Mouse (Mus musculus) cerebellum, adult 2 months (tissue): ENCODE measurements at regions not wholly inside any gene's neighbourhood (a gene's known extent, or its start where the extent isn't known, plus 50 kb on each side); places are given as distances from the start of the nearest gene placed in this dataset.

Experiments used
- DNase-seq, 2 experiments: peaks; one replicate each; pipeline ENCODE4 v3.0.0; 2021
- H3K27ac ChIP-seq: fragments of 200-500 bp; 2 replicates; pipeline ENCODE4 v1.5.1; 2012; ENCODE audit warnings: low read length, control low read depth, inconsistent platforms; ENCODE audit not compliant: insufficient read depth
- H3K27me3 ChIP-seq: fragments of 200-500 bp; 2 replicates; pipeline ENCODE4 v1.6.1; 2012; ENCODE audit warnings: inconsistent platforms, mild to moderate bottlenecking, low read length, moderate library complexity; ENCODE audit not compliant: control insufficient read depth, insufficient read depth
- H3K4me1 ChIP-seq: fragments of 200-500 bp; 2 replicates; pipeline ENCODE4 v1.6.1; 2011; ENCODE audit warnings: low read length; ENCODE audit not compliant: control insufficient read depth, insufficient read depth
- H3K4me3 ChIP-seq: fragments of 200-500 bp; replicated peaks from 2 replicates; pipeline ENCODE3; 2011; ENCODE audit warnings: mild to moderate bottlenecking, low read depth, low read length, control low read depth; ENCODE audit not compliant: insufficient read depth
- CTCF ChIP-seq: fragments of 200-500 bp; IDR thresholded peaks from 2 replicates; pipeline ENCODE4 v1.5.1; 2011; ENCODE audit warnings: low read depth, mild to moderate bottlenecking, control low read depth, low read length, moderate library complexity, borderline replicate concordance; ENCODE audit not compliant: insufficient read depth
- POLR2A ChIP-seq: fragments of 200-500 bp; IDR thresholded peaks from 2 replicates; pipeline ENCODE4 v1.6.1; 2011; ENCODE audit warnings: low read length, control low read depth, borderline replicate concordance; ENCODE audit not compliant: insufficient read depth
- WGBS: fragments of 180-500 bp; shearing (Covaris S2); methylation state at CpG from one replicate; pipeline ENCODE4 v1.1.7; 2018; 5-methylcytosine and 5-hydroxymethylcytosine counted together

DNA sequence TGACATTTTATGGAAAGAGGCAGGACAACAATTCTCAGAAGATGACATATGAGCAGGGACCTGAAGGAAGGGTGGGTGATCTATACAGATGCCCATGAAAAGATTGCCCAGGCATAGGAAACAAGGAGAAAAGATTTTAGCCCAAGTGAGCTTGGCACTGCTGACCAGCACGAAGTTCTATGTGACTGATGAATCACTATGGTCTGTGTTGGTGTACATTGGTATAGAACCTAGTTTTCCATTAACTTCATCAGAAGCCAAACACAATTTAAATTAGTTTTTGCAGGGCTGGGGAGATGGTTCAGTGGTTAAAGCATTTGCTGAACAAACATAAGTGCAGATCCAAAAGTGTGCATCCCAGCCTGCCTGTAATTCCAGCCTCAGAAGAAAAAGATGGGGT lies 847.2 kb downstream of the Diaph3 start:
- WGBS: 83% methylated on average over 1 of the region's 1 CpGs
- Histone ChIP-seq H3K27me3 (no peaks in the 10 kb centered on the region), H3K4me3 (no peak overlapping the region), H3K27ac (no peak overlapping the region), H3K4me1 (no peaks in the 10 kb centered on the region)
- no peak for DNase-seq
- TF ChIP-seq CTCF (no peak), POLR2A (no peak)

- WGBS: 40% methylated on average over 3 of the region's 3 CpGs
- no peak for DNase-seq
- TF ChIP-seq CTCF (no peak), POLR2A (no peak)
- Histone ChIP-seq H3K27me3 (no peaks in the 10 kb centered on the region), H3K27ac (no peak overlapping the region), H3K4me3 (no peak overlapping the region), H3K4me1 (no peaks in the 10 kb centered on the region)
These were observed 847.7 kb downstream of the Diaph3 start for GRCm38 (mm10) chr14:86293371-86293770.

DNA sequence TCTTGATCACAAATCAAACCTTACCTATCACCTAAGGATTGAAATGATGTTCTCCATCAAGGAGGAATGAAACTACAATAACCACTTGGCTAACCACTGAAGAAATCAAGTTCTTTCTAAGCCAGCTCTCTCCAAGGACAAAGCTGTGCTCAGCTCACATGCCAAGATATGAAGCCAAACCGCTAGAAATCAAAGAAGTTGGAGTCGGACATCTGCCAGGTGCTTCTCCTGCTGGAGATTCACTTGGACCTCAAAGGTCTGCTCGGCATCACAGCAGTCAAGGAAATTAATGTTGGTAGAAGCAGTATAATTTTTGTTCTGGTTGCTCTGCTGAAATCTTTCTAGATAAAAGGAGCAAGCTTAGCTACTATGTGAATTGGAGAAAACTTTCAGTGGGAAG lies 850.5 kb downstream of the Diaph3 start:
- Histone ChIP-seq H3K27ac (no peak overlapping the region), H3K4me1 (no peaks in the 10 kb centered on the region), H3K27me3 (no peaks in the 10 kb centered on the region), H3K4me3 (no peak overlapping the region)
- WGBS: 14% methylated on average over 3 of the region's 3 CpGs
- no peak for DNase-seq
- TF ChIP-seq POLR2A (no peak), CTCF (no peak)

- Histone ChIP-seq H3K27me3 (no peaks in the 10 kb centered on the region), H3K4me1 (no peaks in the 10 kb centered on the region), H3K27ac (no peak overlapping the region), H3K4me3 (no peak overlapping the region)
- 52% methylated on average over 8 of the region's 8 CpGs for WGBS
- DNase-seq: no peak
- TF ChIP-seq CTCF (no peak), POLR2A (no peak)
These were observed 879.3 kb downstream of the Diaph3 start for GRCm38 (mm10) chr14:86261640-86262230.

GRCm38 (mm10) chr14:86254196-86254595 lies 886.8 kb downstream of the Diaph3 start:
- H3K4me1 ChIP-seq: no peaks in the 10 kb centered on the region
- H3K27me3 ChIP-seq: no peaks in the 10 kb centered on the region
- no peak overlapping the region for H3K27ac ChIP-seq
- no peak for DNase-seq
- TF ChIP-seq POLR2A: no peak
- TF ChIP-seq CTCF: no peak
- 3% methylated on average over 1 of the region's 1 CpGs for WGBS
- no peak overlapping the region for H3K4me3 ChIP-seq

GRCm38 (mm10) chr14:86251617-86252016 lies 889.4 kb downstream of the Diaph3 start:
- TF ChIP-seq POLR2A: no peak
- no peak for TF ChIP-seq CTCF
- H3K4me3 ChIP-seq: no peak overlapping the region
- H3K4me1 ChIP-seq: no peaks in the 10 kb centered on the region
- no peaks in the 10 kb centered on the region for H3K27me3 ChIP-seq
- H3K27ac ChIP-seq: no peak overlapping the region
- no peak for DNase-seq

DNA sequence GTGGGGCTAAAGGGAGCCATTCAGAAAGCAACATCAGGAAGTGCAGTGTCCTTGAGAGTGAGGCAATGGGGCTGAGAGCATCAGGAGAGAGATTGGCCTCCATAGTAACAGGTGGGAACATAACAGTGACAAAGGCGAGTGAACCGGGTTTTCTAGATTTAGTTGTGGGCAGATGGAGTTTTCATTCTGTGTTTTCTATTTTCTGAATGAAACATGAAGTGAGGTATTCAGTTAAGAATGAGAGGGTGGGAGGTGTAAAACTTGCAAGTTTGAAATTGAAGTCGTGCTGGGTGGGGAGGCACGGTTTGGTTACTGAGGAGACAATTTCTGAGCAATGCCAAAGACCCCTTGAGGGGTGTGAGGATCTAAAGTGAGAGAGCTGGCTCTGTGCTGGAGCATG lies 893.3 kb downstream of the Diaph3 start:
- Histone ChIP-seq H3K27ac (no peak overlapping the region), H3K4me3 (no peak overlapping the region), H3K27me3 (no peaks in the 10 kb centered on the region), H3K4me1 (no peaks in the 10 kb centered on the region)
- DNase-seq: no peak
- WGBS: 81% methylated on average over 4 of the region's 4 CpGs
- TF ChIP-seq CTCF (no peak), POLR2A (no peak)

DNA sequence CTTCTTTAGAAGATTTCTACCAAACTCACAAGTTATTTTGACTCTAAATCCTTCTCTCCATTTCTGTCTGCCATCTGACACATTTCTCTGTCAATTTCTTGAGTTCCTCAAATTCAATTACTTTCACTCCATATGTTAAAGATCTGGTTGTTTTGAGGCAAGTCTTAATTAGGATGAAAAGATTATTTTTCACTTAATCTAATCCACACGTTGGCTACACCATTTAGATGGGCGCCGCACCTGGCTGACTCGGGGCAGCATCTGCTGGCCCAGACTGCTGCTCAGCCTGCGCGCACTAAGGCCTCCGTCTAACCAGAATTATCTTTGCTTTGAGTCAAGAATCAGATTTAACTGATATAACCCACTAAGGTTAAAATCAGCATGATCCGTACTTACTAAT lies 894.3 kb downstream of the Diaph3 start:
- no peaks in the 10 kb centered on the region for H3K4me1 ChIP-seq
- no peak for TF ChIP-seq POLR2A
- TF ChIP-seq CTCF: no peak
- no peaks in the 10 kb centered on the region for H3K27me3 ChIP-seq
- 75% methylated on average over 8 of the region's 8 CpGs for WGBS
- no peak overlapping the region for H3K27ac ChIP-seq
- no peak overlapping the region for H3K4me3 ChIP-seq
- DNase-seq: no peak
